Mouse (Mus musculus): ENCODE data around the gene B4galnt3. TPM values are rescaled to one million over a fixed set of nuclear protein-coding genes. Genes with fewer than 3 reads are reported as not detected.
A peak's percentile ranks its signal among the peaks of the same experiment; 100 is the strongest.

Gene B4galnt3
- polyA plus RNA-seq, 1 experiment from 2014 or later = not detected

DNA sequence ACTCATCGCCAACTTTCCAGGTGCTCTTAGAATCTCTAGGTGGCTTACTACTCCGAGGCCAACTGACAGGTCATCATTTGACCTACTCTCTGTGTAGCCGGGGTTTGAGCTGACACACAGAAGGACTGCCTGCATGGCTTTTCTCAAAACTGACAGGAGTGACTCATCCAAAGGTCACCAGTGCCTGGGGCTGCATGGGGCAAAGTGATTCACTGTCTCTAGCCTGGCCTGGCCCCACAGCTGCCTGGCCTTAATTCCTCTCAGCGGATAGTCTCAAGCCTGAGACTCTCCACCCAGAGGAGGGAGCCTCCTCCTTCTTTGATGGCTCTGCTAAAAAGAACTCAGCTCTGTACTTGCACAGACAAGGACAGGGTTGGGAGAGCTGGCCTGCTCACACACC lies 103.4 kb downstream of the B4galnt3 start:
- Histone ChIP-seq H3K4me3 (ENCODE audit: low read depth, low read length) (no peak overlapping the region), H3K9ac (ENCODE audit: low read depth, low read length) (no peak overlapping the region), H3K27me3 (ENCODE audit: control insufficient read depth, insufficient read depth, low read length) (no peaks in the 10 kb centered on the region), H3K4me1 (replicated peaks; ENCODE audit: control insufficient read depth, insufficient read depth, low read length) (0 out of 2 replicates have a peak, but pooled peaks cover 5% of the 10 kb centered on the region), H3K4me2 (replicated peaks; ENCODE audit: low read depth, low read length) (no peak overlapping the region), H3K9me3 (ENCODE audit: control insufficient read depth, low read length) (no peaks in the 10 kb centered on the region), H3K36me3 (ENCODE audit: control insufficient read depth, insufficient read depth, low read length) (no peaks in the 10 kb centered on the region), H3K27ac (ENCODE audit: low read depth, low read length) (no peak overlapping the region)
- no peak for DNase-seq (ENCODE audit: low spot score)
- ATAC-seq (ENCODE audit: low FRiP score) = no peak
- WGBS = 87% methylated on average over 4 of the region's 4 CpGs

DNA sequence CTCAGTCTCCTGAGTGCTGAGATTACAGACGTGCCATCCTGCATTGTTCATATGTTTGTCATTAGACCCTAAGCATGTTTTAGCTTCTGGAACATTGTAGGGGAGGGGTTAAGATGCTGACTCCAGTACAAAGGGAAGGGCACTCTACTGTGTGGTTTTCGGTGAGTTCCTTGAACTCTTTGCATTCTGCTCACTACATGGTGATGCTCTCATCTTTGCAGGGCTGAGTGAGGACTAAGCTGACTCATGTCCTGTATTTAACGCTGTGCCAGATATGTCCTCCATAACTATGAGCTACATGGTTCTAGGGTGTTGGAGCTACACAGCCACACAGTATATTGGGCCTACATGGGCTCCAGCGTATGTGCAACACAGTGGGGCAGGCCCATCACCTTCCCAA lies 104.0 kb downstream of the B4galnt3 start:
- WGBS = 91% methylated on average over 4 of the region's 4 CpGs
- Histone ChIP-seq H3K36me3 (ENCODE audit: control insufficient read depth, insufficient read depth, low read length) (no peaks in the 10 kb centered on the region), H3K4me3 (ENCODE audit: low read depth, low read length) (no peak overlapping the region), H3K27me3 (ENCODE audit: control insufficient read depth, insufficient read depth, low read length) (no peaks in the 10 kb centered on the region), H3K9ac (ENCODE audit: low read depth, low read length) (no peak overlapping the region), H3K4me2 (replicated peaks; ENCODE audit: low read depth, low read length) (no peak overlapping the region), H3K27ac (ENCODE audit: low read depth, low read length) (no peak overlapping the region), H3K4me1 (replicated peaks; ENCODE audit: control insufficient read depth, insufficient read depth, low read length) (0 out of 2 replicates have a peak, but pooled peaks cover 5% of the 10 kb centered on the region), H3K9me3 (ENCODE audit: control insufficient read depth, low read length) (no peaks in the 10 kb centered on the region)
- no peak for ATAC-seq (ENCODE audit: low FRiP score)
- no peak for DNase-seq (ENCODE audit: low spot score)

DNA sequence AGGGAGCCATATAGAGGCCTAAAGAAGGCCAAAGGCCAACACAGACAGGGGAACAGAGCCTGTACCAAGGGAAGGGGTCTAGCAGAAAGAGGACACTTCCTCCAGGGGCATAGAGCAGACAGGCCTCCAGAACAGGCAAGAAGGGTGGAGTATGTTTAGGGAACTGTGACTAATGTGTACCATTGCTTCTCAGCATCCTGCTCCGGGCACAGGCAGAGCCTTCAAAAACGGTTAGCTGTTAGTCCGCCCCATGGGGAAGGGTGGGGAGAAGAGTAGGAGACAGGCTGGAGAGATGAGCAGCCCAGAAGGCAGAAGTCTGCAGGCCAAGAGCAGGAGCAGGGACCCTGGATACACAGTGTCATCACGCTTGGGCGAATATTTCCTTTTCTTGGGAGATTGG lies 105.1 kb downstream of the B4galnt3 start:
- no peak for ATAC-seq (ENCODE audit: low FRiP score)
- 0 out of 2 replicates have a peak, but pooled peaks cover 5% of the 10 kb centered on the region for H3K4me1 ChIP-seq (replicated peaks; ENCODE audit: control insufficient read depth, insufficient read depth, low read length)
- H3K36me3 ChIP-seq (ENCODE audit: control insufficient read depth, insufficient read depth, low read length) = no peaks in the 10 kb centered on the region
- no peak overlapping the region for H3K4me3 ChIP-seq (ENCODE audit: low read depth, low read length)
- 78% methylated on average over 5 of the region's 5 CpGs for WGBS
- no peak for DNase-seq (ENCODE audit: low spot score)
- H3K9me3 ChIP-seq (ENCODE audit: control insufficient read depth, low read length) = no peaks in the 10 kb centered on the region
- H3K27me3 ChIP-seq (ENCODE audit: control insufficient read depth, insufficient read depth, low read length) = no peaks in the 10 kb centered on the region
- H3K27ac ChIP-seq (ENCODE audit: low read depth, low read length) = no peak overlapping the region
- H3K9ac ChIP-seq (ENCODE audit: low read depth, low read length) = no peak overlapping the region
- H3K4me2 ChIP-seq (replicated peaks; ENCODE audit: low read depth, low read length) = no peak overlapping the region

DNA sequence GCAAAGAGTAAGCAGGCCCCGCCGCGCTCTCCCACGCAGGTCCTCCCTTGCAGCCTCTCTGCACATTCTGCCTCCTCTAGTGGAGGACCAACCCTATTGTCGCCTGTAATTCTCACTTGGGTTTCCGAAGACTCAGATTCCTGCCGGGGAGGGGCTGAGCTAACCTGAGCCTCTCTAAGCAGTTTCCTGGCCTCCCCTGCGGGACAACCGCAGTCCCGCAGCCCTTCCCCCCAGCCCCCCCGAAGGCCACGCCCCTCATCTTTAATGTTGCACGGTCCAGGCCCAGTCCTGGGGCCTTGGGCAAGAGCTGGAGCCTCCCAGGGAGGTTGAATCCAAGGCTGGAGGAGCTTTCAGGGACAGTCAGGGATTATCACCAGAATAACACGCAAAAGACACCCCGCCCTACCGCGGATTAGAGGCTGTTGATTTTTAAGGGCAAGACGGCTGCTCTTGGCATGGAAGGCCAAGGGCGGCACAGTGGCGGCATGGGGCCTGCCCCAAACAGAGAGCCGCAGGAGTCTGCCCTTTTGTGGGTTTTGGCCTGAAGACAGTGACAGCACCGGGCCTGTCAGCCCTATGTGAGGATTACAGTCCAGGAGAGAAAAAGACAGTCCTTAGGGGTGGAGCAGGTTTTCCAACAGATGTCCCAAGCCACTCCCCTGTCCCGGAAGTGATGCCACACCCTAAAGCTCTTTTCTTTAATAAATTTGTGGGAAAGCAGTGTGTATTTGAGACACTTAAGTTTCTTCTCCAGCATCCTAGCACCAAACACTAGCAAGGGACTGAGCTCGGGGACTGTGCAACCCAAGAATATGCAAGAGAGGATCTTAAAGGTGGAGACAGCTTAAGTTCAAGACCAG lies 105.8 kb downstream of the B4galnt3 start:
- no peak overlapping the region for H3K27ac ChIP-seq (ENCODE audit: low read depth, low read length)

GRCm38 (mm10) chr6:120187587-120188176 lies 106.7 kb downstream of the B4galnt3 start:
- no peaks in the 10 kb centered on the region for H3K36me3 ChIP-seq (ENCODE audit: control insufficient read depth, insufficient read depth, low read length)
- DNase-seq (ENCODE audit: low spot score) (no peak), ATAC-seq (ENCODE audit: low FRiP score) (no peak)
- H3K27ac ChIP-seq (ENCODE audit: low read depth, low read length) = no peak overlapping the region
- H3K4me3 ChIP-seq (ENCODE audit: low read depth, low read length) = no peak overlapping the region
- no peaks in the 10 kb centered on the region for H3K27me3 ChIP-seq (ENCODE audit: control insufficient read depth, insufficient read depth, low read length)
- peak overlapping the region; percentile 8 for H3K4me2 ChIP-seq (replicated peaks; ENCODE audit: low read depth, low read length)
- WGBS = 10% methylated on average over 18 of the region's 18 CpGs
- H3K4me1 ChIP-seq (replicated peaks; ENCODE audit: control insufficient read depth, insufficient read depth, low read length) = 0 out of 2 replicates have a peak, but pooled peaks cover 5% of the 10 kb centered on the region
- no peaks in the 10 kb centered on the region for H3K9me3 ChIP-seq (ENCODE audit: control insufficient read depth, low read length)
- no peak overlapping the region for H3K9ac ChIP-seq (ENCODE audit: low read depth, low read length)

More for the DNA sequence above, 105.8 kb downstream of the B4galnt3 start:
- Histone ChIP-seq H3K9me3 (ENCODE audit: control insufficient read depth, low read length) (no peaks in the 10 kb centered on the region), H3K4me1 (replicated peaks; ENCODE audit: control insufficient read depth, insufficient read depth, low read length) (0 out of 2 replicates have a peak, but pooled peaks cover 5% of the 10 kb centered on the region), H3K4me2 (replicated peaks; ENCODE audit: low read depth, low read length) (peak overlapping the region; percentile 27), H3K36me3 (ENCODE audit: control insufficient read depth, insufficient read depth, low read length) (no peaks in the 10 kb centered on the region), H3K27me3 (ENCODE audit: control insufficient read depth, insufficient read depth, low read length) (no peaks in the 10 kb centered on the region), H3K4me3 (ENCODE audit: low read depth, low read length) (no peak overlapping the region), H3K9ac (ENCODE audit: low read depth, low read length) (peak overlapping the region; percentile 34; the same call in 1 of the 2 replicates)
- no peak for DNase-seq (ENCODE audit: low spot score)
- 16% methylated on average over 24 of the region's 24 CpGs for WGBS
- peak; percentile 63; the same call in 1 of the 2 replicates for ATAC-seq (ENCODE audit: low FRiP score)

DNA sequence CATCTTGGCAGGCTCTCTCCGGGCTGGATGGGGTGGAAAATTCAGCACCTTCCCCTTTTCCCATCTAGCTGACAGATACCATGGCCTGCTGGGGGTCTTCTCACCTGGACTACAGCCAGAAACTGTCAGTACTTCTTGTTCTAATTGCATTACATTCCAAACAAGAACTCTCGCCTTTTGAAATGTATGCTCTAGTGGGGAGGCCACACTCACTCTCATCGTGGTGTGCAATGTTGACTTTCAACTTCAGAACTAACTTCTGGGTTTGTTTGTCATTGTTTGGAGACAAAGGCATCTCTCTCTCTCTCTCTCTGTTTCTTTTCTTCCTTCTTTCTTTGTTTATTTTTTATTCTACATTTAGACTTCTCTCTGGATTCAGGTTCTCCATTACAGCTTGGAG lies 107.8 kb downstream of the B4galnt3 start:
- no peak overlapping the region for H3K4me3 ChIP-seq (ENCODE audit: low read depth, low read length)
- H3K36me3 ChIP-seq (ENCODE audit: control insufficient read depth, insufficient read depth, low read length) = no peaks in the 10 kb centered on the region
- DNase-seq (ENCODE audit: low spot score) (no peak), ATAC-seq (ENCODE audit: low FRiP score) (no peak)
- H3K9me3 ChIP-seq (ENCODE audit: control insufficient read depth, low read length) = no peaks in the 10 kb centered on the region
- H3K4me1 ChIP-seq (replicated peaks; ENCODE audit: control insufficient read depth, insufficient read depth, low read length) = 0 out of 2 replicates have a peak, but pooled peaks cover 3% of the 10 kb centered on the region
- no peaks in the 10 kb centered on the region for H3K27me3 ChIP-seq (ENCODE audit: control insufficient read depth, insufficient read depth, low read length)
- WGBS = 72% methylated on average over 3 of the region's 3 CpGs
- no peak overlapping the region for H3K27ac ChIP-seq (ENCODE audit: low read depth, low read length)
- no peak overlapping the region for H3K4me2 ChIP-seq (replicated peaks; ENCODE audit: low read depth, low read length)
- no peak overlapping the region for H3K9ac ChIP-seq (ENCODE audit: low read depth, low read length)

GRCm38 (mm10) chr6:120185756-120186155 lies 108.6 kb downstream of the B4galnt3 start:
- Histone ChIP-seq H3K27me3 (ENCODE audit: control insufficient read depth, insufficient read depth, low read length) (no peaks in the 10 kb centered on the region), H3K4me2 (replicated peaks; ENCODE audit: low read depth, low read length) (no peak overlapping the region), H3K9me3 (ENCODE audit: control insufficient read depth, low read length) (no peaks in the 10 kb centered on the region), H3K9ac (ENCODE audit: low read depth, low read length) (no peak overlapping the region), H3K36me3 (ENCODE audit: control insufficient read depth, insufficient read depth, low read length) (no peaks in the 10 kb centered on the region), H3K27ac (ENCODE audit: low read depth, low read length) (no peak overlapping the region), H3K4me1 (replicated peaks; ENCODE audit: control insufficient read depth, insufficient read depth, low read length) (0 out of 2 replicates have a peak, but pooled peaks cover 3% of the 10 kb centered on the region), H3K4me3 (ENCODE audit: low read depth, low read length) (no peak overlapping the region)
- ATAC-seq (ENCODE audit: low FRiP score) (no peak), DNase-seq (ENCODE audit: low spot score) (no peak)
- 51% methylated on average over 7 of the region's 7 CpGs for WGBS

DNA sequence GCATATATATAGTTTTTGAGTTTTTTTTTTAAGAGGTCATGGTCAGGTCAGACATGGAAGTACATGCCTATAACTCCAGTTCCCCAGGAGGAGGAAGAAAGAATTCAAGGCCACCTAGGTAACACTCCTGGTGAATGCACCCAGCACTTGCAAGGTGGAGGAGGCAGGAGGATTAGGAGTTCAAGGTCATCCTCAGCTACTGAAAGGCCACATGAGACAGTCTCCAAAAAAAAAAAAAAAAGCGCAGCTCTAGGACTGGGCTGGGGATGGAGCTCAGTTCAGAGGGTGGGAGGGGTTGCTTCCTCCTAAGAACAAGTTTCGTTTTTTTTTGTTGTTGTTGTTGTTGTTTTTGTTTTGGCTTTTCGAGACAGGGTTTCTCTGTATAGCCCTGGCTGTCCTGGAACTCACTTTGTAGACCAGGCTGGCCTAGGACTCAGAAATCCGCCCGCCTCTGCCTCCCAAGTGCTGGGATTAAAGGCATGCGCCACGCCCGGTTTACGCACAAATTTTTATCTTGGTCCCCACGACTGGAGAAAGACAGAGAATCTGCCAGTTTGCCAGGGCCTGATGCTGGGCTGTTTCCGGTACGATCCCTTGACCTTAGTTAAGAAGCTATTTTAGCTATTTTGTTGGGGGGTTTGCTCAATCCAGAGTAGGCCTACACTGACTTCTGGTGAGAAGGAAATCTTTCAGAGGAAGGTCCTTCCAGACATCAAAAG lies 109.2 kb downstream of the B4galnt3 start:
- no peak for DNase-seq (ENCODE audit: low spot score)
- no peak for ATAC-seq (ENCODE audit: low FRiP score)
- Histone ChIP-seq H3K9ac (ENCODE audit: low read depth, low read length) (no peak overlapping the region), H3K36me3 (ENCODE audit: control insufficient read depth, insufficient read depth, low read length) (no peaks in the 10 kb centered on the region), H3K4me3 (ENCODE audit: low read depth, low read length) (no peak overlapping the region), H3K4me2 (replicated peaks; ENCODE audit: low read depth, low read length) (no peak overlapping the region), H3K27ac (ENCODE audit: low read depth, low read length) (no peak overlapping the region), H3K4me1 (replicated peaks; ENCODE audit: control insufficient read depth, insufficient read depth, low read length) (0 out of 2 replicates have a peak, but pooled peaks cover 3% of the 10 kb centered on the region), H3K9me3 (ENCODE audit: control insufficient read depth, low read length) (no peaks in the 10 kb centered on the region), H3K27me3 (ENCODE audit: control insufficient read depth, insufficient read depth, low read length) (no peaks in the 10 kb centered on the region)
- 86% methylated on average over 12 of the region's 12 CpGs for WGBS
